Mouse (Mus musculus): ENCODE results near the gene Gnptab. TPM values are rescaled to one million over a fixed set of nuclear protein-coding genes. Genes with fewer than 3 reads are reported as not detected.
A peak's percentile ranks its signal among the peaks of the same experiment; 100 is the strongest.
"Not testable (repeated sequence)": the region's sequence is repeated elsewhere in the genome, so short reads cannot be mapped to it uniquely, and the experiment has no call there.

Gnptab gene
- polyA plus RNA-seq, 1 experiment from 2014 or later: 7.7 TPM

- no peak overlapping the region for H3K4me3 ChIP-seq (ENCODE audit: low read depth, low read length)
- 2% methylated on average over 2 of the region's 2 CpGs for WGBS
- no peaks in the 10 kb centered on the region for H3K27me3 ChIP-seq (ENCODE audit: control insufficient read depth, insufficient read depth, low read length)
- no peak for ATAC-seq (ENCODE audit: insufficient read depth, low FRiP score, low TSS enrichment)
- no peak for DNase-seq (ENCODE audit: low spot score)
- no peak overlapping the region for H3K4me2 ChIP-seq (ENCODE audit: low read depth)
- H3K9me3 ChIP-seq (ENCODE audit: control insufficient read depth, low read length): no peaks in the 10 kb centered on the region
- H3K36me3 ChIP-seq (ENCODE audit: control insufficient read depth, insufficient read depth, low read length): no peaks in the 10 kb centered on the region
- no peaks in the 10 kb centered on the region for H3K4me1 ChIP-seq (ENCODE audit: control insufficient read depth, insufficient read depth, low read length)
- H3K9ac ChIP-seq (ENCODE audit: low read length): no peak overlapping the region
- no peak overlapping the region for H3K27ac ChIP-seq (ENCODE audit: low read depth, low read length)
Measured at GRCm38 (mm10) chr10:88371793-88372192, 7.1 kb upstream of the Gnptab start.

GRCm38 (mm10) chr10:88372436-88372835, 6.5 kb upstream of the Gnptab start:
- no peak overlapping the region for H3K4me3 ChIP-seq (ENCODE audit: low read depth, low read length)
- no peaks in the 10 kb centered on the region for H3K27me3 ChIP-seq (ENCODE audit: control insufficient read depth, insufficient read depth, low read length)
- H3K36me3 ChIP-seq (ENCODE audit: control insufficient read depth, insufficient read depth, low read length): no peaks in the 10 kb centered on the region
- no peak overlapping the region for H3K27ac ChIP-seq (ENCODE audit: low read depth, low read length)
- WGBS: 91% methylated on average over 4 of the region's 4 CpGs
- no peak overlapping the region for H3K9ac ChIP-seq (ENCODE audit: low read length)
- DNase-seq (ENCODE audit: low spot score) (no peak), ATAC-seq (ENCODE audit: insufficient read depth, low FRiP score, low TSS enrichment) (no peak)
- no peaks in the 10 kb centered on the region for H3K9me3 ChIP-seq (ENCODE audit: control insufficient read depth, low read length)
- no peak overlapping the region for H3K4me2 ChIP-seq (ENCODE audit: low read depth)
- H3K4me1 ChIP-seq (ENCODE audit: control insufficient read depth, insufficient read depth, low read length): no peaks in the 10 kb centered on the region

GRCm38 (mm10) chr10:88372945-88373344, 6.0 kb upstream of the Gnptab start:
- DNase-seq (ENCODE audit: low spot score); H3K4me2 ChIP-seq (ENCODE audit: low read depth); H3K36me3 ChIP-seq (ENCODE audit: control insufficient read depth, insufficient read depth, low read length); H3K27me3 ChIP-seq (ENCODE audit: control insufficient read depth, insufficient read depth, low read length); ATAC-seq (ENCODE audit: insufficient read depth, low FRiP score, low TSS enrichment); H3K27ac ChIP-seq (ENCODE audit: low read depth, low read length); H3K9ac ChIP-seq (ENCODE audit: low read length); H3K4me3 ChIP-seq (ENCODE audit: low read depth, low read length); H3K9me3 ChIP-seq (ENCODE audit: control insufficient read depth, low read length); H3K4me1 ChIP-seq (ENCODE audit: control insufficient read depth, insufficient read depth, low read length): not testable (repeated sequence)
- 87% methylated on average over 2 of the region's 2 CpGs for WGBS

GRCm38 (mm10) chr10:88374984-88375383, 3.9 kb upstream of the Gnptab start:
- no peak for DNase-seq (ENCODE audit: low spot score)
- Histone ChIP-seq H3K9ac (ENCODE audit: low read length) (no peak overlapping the region), H3K36me3 (ENCODE audit: control insufficient read depth, insufficient read depth, low read length) (no peaks in the 10 kb centered on the region), H3K4me3 (ENCODE audit: low read depth, low read length) (no peak overlapping the region), H3K27ac (ENCODE audit: low read depth, low read length) (no peak overlapping the region), H3K4me2 (ENCODE audit: low read depth) (no peak overlapping the region), H3K27me3 (ENCODE audit: control insufficient read depth, insufficient read depth, low read length) (no peaks in the 10 kb centered on the region), H3K4me1 (ENCODE audit: control insufficient read depth, insufficient read depth, low read length) (0 out of 2 replicates have a peak, but pooled peaks cover 1% of the 10 kb centered on the region), H3K9me3 (ENCODE audit: control insufficient read depth, low read length) (no peaks in the 10 kb centered on the region)
- WGBS: 44% methylated on average over 10 of the region's 10 CpGs
- ATAC-seq (ENCODE audit: insufficient read depth, low FRiP score, low TSS enrichment): no peak

- H3K4me3 ChIP-seq (ENCODE audit: low read depth, low read length): no peak overlapping the region
- no peak overlapping the region for H3K9ac ChIP-seq (ENCODE audit: low read length)
- H3K36me3 ChIP-seq (ENCODE audit: control insufficient read depth, insufficient read depth, low read length): no peaks in the 10 kb centered on the region
- peaks cover 7% of the 10 kb centered on the region; the same call in 1 of the 2 replicates for H3K4me1 ChIP-seq (ENCODE audit: control insufficient read depth, insufficient read depth, low read length)
- H3K4me2 ChIP-seq (ENCODE audit: low read depth): no peak overlapping the region
- ATAC-seq (ENCODE audit: insufficient read depth, low FRiP score, low TSS enrichment): no peak
- no peaks in the 10 kb centered on the region for H3K27me3 ChIP-seq (ENCODE audit: control insufficient read depth, insufficient read depth, low read length)
- peak; percentile 81 for DNase-seq (ENCODE audit: low spot score)
- no peaks in the 10 kb centered on the region for H3K9me3 ChIP-seq (ENCODE audit: control insufficient read depth, low read length)
- H3K27ac ChIP-seq (ENCODE audit: low read depth, low read length): no peak overlapping the region
- 12% methylated on average over 11 of the region's 11 CpGs for WGBS
Measured at GRCm38 (mm10) chr10:88376770-88377169, 2.2 kb upstream of the Gnptab start.

- H3K4me3 ChIP-seq (ENCODE audit: low read depth, low read length): no peak overlapping the region
- 80% methylated on average over 4 of the region's 4 CpGs for WGBS
- no peaks in the 10 kb centered on the region for H3K27me3 ChIP-seq (ENCODE audit: control insufficient read depth, insufficient read depth, low read length)
- ATAC-seq (ENCODE audit: insufficient read depth, low FRiP score, low TSS enrichment) (no peak), DNase-seq (ENCODE audit: low spot score) (no peak)
- no peaks in the 10 kb centered on the region for H3K9me3 ChIP-seq (ENCODE audit: control insufficient read depth, low read length)
- H3K36me3 ChIP-seq (ENCODE audit: control insufficient read depth, insufficient read depth, low read length): no peaks in the 10 kb centered on the region
- H3K9ac ChIP-seq (ENCODE audit: low read length): no peak overlapping the region
- no peak overlapping the region for H3K4me2 ChIP-seq (ENCODE audit: low read depth)
- H3K4me1 ChIP-seq (ENCODE audit: control insufficient read depth, insufficient read depth, low read length): peaks cover 7% of the 10 kb centered on the region; the same call in 1 of the 2 replicates
- H3K27ac ChIP-seq (ENCODE audit: low read depth, low read length): no peak overlapping the region
Measured at GRCm38 (mm10) chr10:88377666-88378065, 1.3 kb upstream of the Gnptab start.

- Histone ChIP-seq H3K27ac (ENCODE audit: low read depth, low read length) (no peak overlapping the region), H3K4me3 (ENCODE audit: low read depth, low read length) (peak overlapping the region; percentile 67), H3K9me3 (ENCODE audit: control insufficient read depth, low read length) (no peaks in the 10 kb centered on the region), H3K36me3 (ENCODE audit: control insufficient read depth, insufficient read depth, low read length) (no peaks in the 10 kb centered on the region), H3K27me3 (ENCODE audit: control insufficient read depth, insufficient read depth, low read length) (no peaks in the 10 kb centered on the region), H3K9ac (ENCODE audit: low read length) (peak overlapping the region; percentile 75), H3K4me2 (ENCODE audit: low read depth) (peak overlapping the region; percentile 90), H3K4me1 (ENCODE audit: control insufficient read depth, insufficient read depth, low read length) (peaks cover 7% of the 10 kb centered on the region; the same call in 1 of the 2 replicates)
- ATAC-seq (ENCODE audit: insufficient read depth, low FRiP score, low TSS enrichment) (0 out of 2 replicates have a peak, but pooled peaks have one; percentile 29), DNase-seq (ENCODE audit: low spot score) (peak; percentile 25)
- 3% methylated on average over 11 of the region's 11 CpGs for WGBS
Measured at GRCm38 (mm10) chr10:88380002-88380401, 1.1 kb downstream of the Gnptab start.

GRCm38 (mm10) chr10:88380430-88381060, 1.6 kb downstream of the Gnptab start:
- 54% methylated on average over 14 of the region's 14 CpGs for WGBS
- Histone ChIP-seq H3K9me3 (ENCODE audit: control insufficient read depth, low read length) (no peaks in the 10 kb centered on the region), H3K36me3 (ENCODE audit: control insufficient read depth, insufficient read depth, low read length) (no peaks in the 10 kb centered on the region), H3K27me3 (ENCODE audit: control insufficient read depth, insufficient read depth, low read length) (no peaks in the 10 kb centered on the region), H3K4me1 (ENCODE audit: control insufficient read depth, insufficient read depth, low read length) (peaks cover 7% of the 10 kb centered on the region; the same call in 1 of the 2 replicates), H3K4me3 (ENCODE audit: low read depth, low read length) (peak overlapping the region; percentile 67), H3K4me2 (ENCODE audit: low read depth) (peak overlapping the region; percentile 90), H3K27ac (ENCODE audit: low read depth, low read length) (no peak overlapping the region), H3K9ac (ENCODE audit: low read length) (no peak overlapping the region)
- DNase-seq (ENCODE audit: low spot score) (no peak), ATAC-seq (ENCODE audit: insufficient read depth, low FRiP score, low TSS enrichment) (no peak)

- H3K27me3 ChIP-seq (ENCODE audit: control insufficient read depth, insufficient read depth, low read length): no peaks in the 10 kb centered on the region
- no peaks in the 10 kb centered on the region for H3K9me3 ChIP-seq (ENCODE audit: control insufficient read depth, low read length)
- no peak overlapping the region for H3K4me2 ChIP-seq (ENCODE audit: low read depth)
- ATAC-seq (ENCODE audit: insufficient read depth, low FRiP score, low TSS enrichment) (no peak), DNase-seq (ENCODE audit: low spot score) (no peak)
- no peak overlapping the region for H3K27ac ChIP-seq (ENCODE audit: low read depth, low read length)
- WGBS: 66% methylated on average over 4 of the region's 4 CpGs
- peaks cover 7% of the 10 kb centered on the region; the same call in 1 of the 2 replicates for H3K4me1 ChIP-seq (ENCODE audit: control insufficient read depth, insufficient read depth, low read length)
- H3K4me3 ChIP-seq (ENCODE audit: low read depth, low read length): no peak overlapping the region
- H3K36me3 ChIP-seq (ENCODE audit: control insufficient read depth, insufficient read depth, low read length): no peaks in the 10 kb centered on the region
- H3K9ac ChIP-seq (ENCODE audit: low read length): no peak overlapping the region
Measured at GRCm38 (mm10) chr10:88381286-88381685, 2.4 kb downstream of the Gnptab start.
